Mouse (Mus musculus) hindbrain, embryonic 13.5 days (tissue): Measurements from ENCODE around the gene Brd1. TPM values are rescaled to one million over a fixed set of nuclear protein-coding genes. Genes with fewer than 3 reads are reported as not detected.

Experiments used
- ATAC-seq: fragments of 200-750 bp; cut with Nextera tagmentation; 2 replicates; pipeline ENCODE4 v1.8.0; 2017; ENCODE audit warnings: moderate TSS enrichment; ENCODE audit not compliant: low FRiP score
- H3K27ac ChIP-seq: fragments of 300-500 bp; sonication (generic); 2 replicates; pipeline ENCODE4 v1.5.1; 2015; ENCODE audit warnings: inconsistent platforms, mild to moderate bottlenecking, moderate library complexity
- H3K27me3 ChIP-seq: fragments of 300-500 bp; sonication (generic); 2 replicates; pipeline ENCODE4 v1.6.1; 2015; ENCODE audit warnings: mild to moderate bottlenecking, inconsistent platforms
- H3K36me3 ChIP-seq: fragments of 300-500 bp; sonication (generic); 2 replicates; pipeline ENCODE4 v1.6.1; 2015; ENCODE audit warnings: mild to moderate bottlenecking, inconsistent platforms
- H3K4me1 ChIP-seq: fragments of 300-500 bp; sonication (generic); replicated peaks from 2 replicates; pipeline ENCODE4 v1.6.1; 2015; ENCODE audit warnings: inconsistent platforms
- H3K4me2 ChIP-seq: fragments of 300-500 bp; sonication (generic); 2 replicates; pipeline ENCODE4 v1.6.1; 2015; ENCODE audit warnings: inconsistent platforms, mild to moderate bottlenecking, moderate library complexity
- H3K4me3 ChIP-seq: fragments of 300-500 bp; sonication (generic); 2 replicates; pipeline ENCODE4 v1.5.1; 2015; ENCODE audit warnings: mild to moderate bottlenecking, inconsistent platforms
- H3K9ac ChIP-seq: fragments of 300-500 bp; sonication (generic); 2 replicates; pipeline ENCODE4 v1.6.1; 2015; ENCODE audit warnings: mild to moderate bottlenecking, inconsistent platforms
- H3K9me3 ChIP-seq: fragments of 300-500 bp; sonication (generic); 2 replicates; pipeline ENCODE4 v1.6.1; 2016; ENCODE audit warnings: inconsistent platforms
- WGBS: fragments of 180-500 bp; shearing (Covaris S2); methylation state at CpG from one replicate; pipeline ENCODE4 v1.1.7; 2015; 5-methylcytosine and 5-hydroxymethylcytosine counted together
- polyA plus RNA-seq: library from polyadenylated mRNA; unstranded; fragments of >200 nt; fragmentation: Nextera tagmentation; extraction: Ambion mirVana; gene quantifications from 2 replicates; pipeline ENCODE4 v1.2.1, GENCODE M21; 2015

The Brd1 gene
- polyA plus RNA-seq, 1 experiment from 2014 or later, result 23.2 TPM

DNA sequence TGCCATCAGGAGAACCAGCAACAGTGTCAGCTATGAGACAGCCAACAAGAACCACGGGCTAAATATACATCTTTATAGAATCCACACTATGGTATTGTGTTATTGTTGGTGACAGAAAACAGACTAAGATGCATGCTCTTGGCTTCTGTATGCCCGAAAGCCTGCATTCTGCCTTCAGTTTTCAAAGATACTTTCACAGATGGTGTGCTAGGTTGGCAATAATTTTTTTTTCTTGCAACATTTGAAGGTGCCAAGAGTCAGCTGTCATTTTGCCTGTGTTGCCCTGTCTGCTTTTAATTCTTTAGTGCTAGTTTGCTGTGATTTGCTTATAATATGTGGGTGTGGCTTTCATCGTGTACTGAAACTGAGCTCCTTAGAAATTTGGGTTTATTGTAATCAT is 66.4 kb downstream of the Brd1 start:
- no peak overlapping the region for H3K4me2 ChIP-seq
- no peak overlapping the region for H3K4me3 ChIP-seq
- no peak overlapping the region for H3K9ac ChIP-seq
- WGBS, result 91% methylated on average over 3 of the region's 3 CpGs
- H3K9me3 ChIP-seq, result no peaks in the 10 kb centered on the region
- peaks cover 6% of the 10 kb centered on the region; the same call in 1 of the 2 replicates for H3K27me3 ChIP-seq
- H3K36me3 ChIP-seq, result no peaks in the 10 kb centered on the region
- no peak overlapping the region for H3K27ac ChIP-seq
- no peaks in the 10 kb centered on the region for H3K4me1 ChIP-seq
- no peak for ATAC-seq

DNA sequence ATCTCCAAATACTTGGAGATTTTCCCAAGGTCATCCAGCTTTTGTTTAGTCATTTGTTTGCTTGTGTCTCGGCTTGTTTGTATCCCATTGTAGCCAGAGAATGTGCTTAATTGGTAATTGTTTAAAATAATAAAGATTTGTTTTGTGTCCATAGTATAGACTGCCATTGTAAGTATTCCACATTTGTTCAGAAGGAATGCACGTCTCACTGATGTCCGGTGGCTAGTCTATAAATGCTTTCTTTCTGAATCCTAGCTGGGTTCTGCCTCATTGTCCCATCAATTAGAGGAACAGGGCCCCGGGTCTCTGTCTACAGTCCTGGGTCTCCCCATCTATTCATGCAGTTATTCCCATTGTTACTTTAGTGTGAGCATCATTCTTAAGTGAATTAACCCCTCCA is 68.2 kb downstream of the Brd1 start:
- ATAC-seq, result no peak
- peaks cover 5% of the 10 kb centered on the region for H3K4me1 ChIP-seq
- H3K27ac ChIP-seq, result no peak overlapping the region
- WGBS, result 45% methylated on average over 4 of the region's 4 CpGs
- no peak overlapping the region for H3K9ac ChIP-seq
- no peaks in the 10 kb centered on the region for H3K9me3 ChIP-seq
- no peak overlapping the region for H3K4me2 ChIP-seq
- peaks cover 9% of the 10 kb centered on the region; the same call in 1 of the 2 replicates for H3K27me3 ChIP-seq
- H3K4me3 ChIP-seq, result no peak overlapping the region
- no peaks in the 10 kb centered on the region for H3K36me3 ChIP-seq

DNA sequence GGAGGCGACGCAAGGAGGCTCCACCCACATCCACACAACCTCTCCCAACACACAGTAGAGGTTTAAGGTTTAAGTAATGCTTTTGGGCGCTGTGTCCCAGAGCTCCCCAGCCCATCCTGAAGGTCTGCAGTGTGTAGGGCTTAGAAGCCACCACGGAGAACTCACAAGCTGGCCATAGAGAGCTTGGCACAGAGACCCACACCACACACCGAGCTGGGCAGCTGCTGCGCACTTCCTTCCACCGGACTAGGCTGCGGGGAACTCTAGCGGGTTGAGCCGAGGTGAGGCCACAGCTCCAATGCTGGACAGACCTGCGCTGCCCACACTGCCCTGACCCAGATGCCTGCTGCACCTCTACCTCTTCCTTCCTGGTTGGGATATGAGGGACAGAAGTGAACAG is 71.0 kb downstream of the Brd1 start:
- Histone ChIP-seq H3K9ac (no peak overlapping the region), H3K4me2 (no peak overlapping the region), H3K4me1 (peaks cover 5% of the 10 kb centered on the region), H3K36me3 (no peaks in the 10 kb centered on the region), H3K9me3 (no peaks in the 10 kb centered on the region), H3K27ac (no peak overlapping the region), H3K4me3 (no peak overlapping the region), H3K27me3 (peaks cover 9% of the 10 kb centered on the region; the same call in 1 of the 2 replicates)
- 32% methylated on average over 11 of the region's 11 CpGs for WGBS
- no peak for ATAC-seq

DNA sequence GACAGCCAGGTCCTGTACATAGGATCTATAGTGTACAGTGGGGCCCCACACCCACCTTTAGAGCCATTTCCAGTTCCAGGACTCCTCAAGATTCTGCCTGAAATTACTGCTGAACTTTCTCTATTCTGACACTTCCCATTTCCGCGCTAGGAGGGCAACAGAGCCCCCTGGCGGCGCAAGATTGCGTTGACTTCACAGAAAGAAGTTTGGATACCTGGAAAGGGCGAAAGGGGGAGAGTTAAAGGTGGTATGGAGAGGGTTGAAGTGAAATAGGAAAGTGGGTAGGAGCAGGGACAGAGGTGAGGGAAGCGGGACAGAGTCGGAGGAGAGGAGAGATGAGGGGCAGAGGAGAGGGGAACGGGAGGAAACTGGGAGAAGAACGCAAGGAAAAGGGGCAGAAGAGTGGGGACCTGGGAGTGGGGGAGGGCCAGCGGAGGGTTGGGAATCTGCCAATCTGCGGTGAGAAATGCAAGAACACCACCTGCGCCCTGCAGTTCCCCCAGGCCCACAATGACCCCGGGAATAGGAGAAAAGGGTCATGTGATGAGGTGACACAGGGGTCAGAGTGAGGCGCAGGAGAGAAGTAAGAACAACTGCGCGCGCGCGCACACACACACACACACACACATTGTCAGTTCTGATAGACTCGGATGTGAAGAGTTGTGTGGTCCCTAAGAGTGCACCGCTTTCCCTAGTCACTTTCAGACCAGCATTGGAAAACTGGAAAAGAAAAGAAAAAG is 71.8 kb downstream of the Brd1 start:
- H3K4me1 ChIP-seq, result peaks cover 5% of the 10 kb centered on the region
- 5% methylated on average over 22 of the region's 22 CpGs for WGBS
- ATAC-seq, result no peak
- H3K27me3 ChIP-seq, result peaks cover 9% of the 10 kb centered on the region; the same call in 1 of the 2 replicates
- H3K4me3 ChIP-seq, result no peak overlapping the region
- H3K9me3 ChIP-seq, result no peaks in the 10 kb centered on the region
- H3K36me3 ChIP-seq, result no peaks in the 10 kb centered on the region
- no peak overlapping the region for H3K9ac ChIP-seq
- H3K4me2 ChIP-seq, result peak overlapping the region; percentile 30
- no peak overlapping the region for H3K27ac ChIP-seq

DNA sequence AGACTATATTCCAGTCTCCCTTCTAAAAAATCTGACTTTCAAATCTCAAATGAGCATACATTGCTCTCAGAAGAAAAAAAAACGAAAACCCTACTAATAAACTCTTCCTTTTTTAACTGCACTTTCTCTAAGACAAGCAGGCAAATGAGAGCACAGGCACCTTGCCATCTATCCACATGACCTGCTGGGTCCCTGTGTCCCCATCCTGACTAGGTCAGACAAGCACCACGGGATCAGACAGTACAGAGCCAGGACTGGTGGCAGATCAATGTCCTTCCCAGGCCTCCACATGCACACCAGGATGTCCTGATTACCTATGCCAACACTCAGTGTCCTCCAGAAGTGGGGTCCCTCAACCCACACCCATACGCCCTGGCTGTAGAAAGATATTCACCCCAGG is 72.4 kb downstream of the Brd1 start:
- Histone ChIP-seq H3K27ac (no peak overlapping the region), H3K4me1 (peaks cover 5% of the 10 kb centered on the region), H3K27me3 (peaks cover 9% of the 10 kb centered on the region; the same call in 1 of the 2 replicates), H3K4me2 (no peak overlapping the region), H3K4me3 (no peak overlapping the region), H3K9me3 (no peaks in the 10 kb centered on the region), H3K9ac (no peak overlapping the region), H3K36me3 (no peaks in the 10 kb centered on the region)
- 63% methylated on average over 3 of the region's 3 CpGs for WGBS
- no peak for ATAC-seq

DNA sequence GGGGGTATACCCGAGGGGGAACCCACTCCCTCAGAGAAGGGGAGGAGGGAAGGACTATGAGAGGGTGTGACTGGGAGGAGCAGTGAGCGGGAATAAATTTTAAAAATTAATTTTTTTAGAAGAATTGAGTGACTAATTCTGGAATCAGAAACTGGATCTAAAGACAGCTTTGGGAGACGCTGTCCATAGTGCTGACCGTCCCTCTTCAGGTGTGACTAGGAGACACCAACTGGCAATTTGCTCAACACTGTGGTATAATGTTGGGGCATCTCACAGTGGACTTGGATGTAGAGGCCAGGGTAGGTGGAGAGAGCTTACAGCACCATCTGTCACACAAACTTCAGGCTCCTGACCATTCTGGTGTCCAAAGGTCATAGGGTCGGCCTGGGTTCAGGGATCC is 82.0 kb downstream of the Brd1 start:
- WGBS, result 56% methylated on average over 5 of the region's 5 CpGs

DNA sequence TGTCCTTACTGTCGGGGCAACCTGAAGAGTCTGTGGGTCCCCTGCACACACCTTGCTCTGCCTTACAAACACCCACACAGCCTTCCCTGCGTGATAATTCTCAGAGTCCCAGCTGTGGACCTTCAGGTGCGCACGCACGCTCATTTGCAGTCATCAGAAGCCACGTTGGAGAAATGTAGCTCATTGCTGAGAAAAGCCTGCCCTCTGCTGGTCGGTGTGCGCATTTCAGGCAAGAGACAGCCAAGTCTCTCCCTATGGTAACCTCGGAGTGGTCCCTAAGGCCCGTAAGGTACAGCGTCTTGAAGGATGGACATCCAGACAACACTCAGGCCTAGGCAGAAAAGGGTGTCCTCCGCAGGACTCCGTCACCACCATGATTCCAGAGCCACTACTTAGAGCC is 83.0 kb downstream of the Brd1 start:
- peaks cover 4% of the 10 kb centered on the region for H3K4me1 ChIP-seq
- no peaks in the 10 kb centered on the region for H3K36me3 ChIP-seq
- no peak overlapping the region for H3K9ac ChIP-seq
- no peak overlapping the region for H3K4me2 ChIP-seq
- 0 out of 2 replicates have a peak, but pooled peaks cover 14% of the 10 kb centered on the region for H3K27me3 ChIP-seq
- peak; percentile 52; the same call in 1 of the 2 replicates for ATAC-seq
- no peak overlapping the region for H3K27ac ChIP-seq
- H3K4me3 ChIP-seq, result no peak overlapping the region
- 20% methylated on average over 13 of the region's 13 CpGs for WGBS
- H3K9me3 ChIP-seq, result no peaks in the 10 kb centered on the region

More for the DNA sequence above, 82.0 kb downstream of the Brd1 start:
- Histone ChIP-seq H3K9me3 (no peaks in the 10 kb centered on the region), H3K36me3 (no peaks in the 10 kb centered on the region), H3K27ac (no peak overlapping the region), H3K4me1 (peaks cover 4% of the 10 kb centered on the region), H3K4me2 (no peak overlapping the region), H3K27me3 (0 out of 2 replicates have a peak, but pooled peaks cover 14% of the 10 kb centered on the region), H3K4me3 (no peak overlapping the region), H3K9ac (no peak overlapping the region)
- no peak for ATAC-seq

Other genes starting within 250 kb of the Brd1 start
- not detected in 2 replicates for gene Zdhhc25, start 133.9 kb downstream of the Brd1 start, polyA plus RNA-seq
- 22.3 and 22.8 TPM in 2 replicates for gene Zbed4, start 17.4 kb upstream of the Brd1 start, polyA plus RNA-seq
- gene Alg12, start 85.1 kb upstream of the Brd1 start, polyA plus RNA-seq, result 8.1 and 8.7 TPM in 2 replicates
- gene Creld2, start 85.4 kb upstream of the Brd1 start, polyA plus RNA-seq, result 57.1 and 60.0 TPM in 2 replicates
- 45.6 and 47.2 TPM in 2 replicates for gene Pim3, start 128.0 kb upstream of the Brd1 start, polyA plus RNA-seq
- gene Ttll8, start 220.2 kb upstream of the Brd1 start, polyA plus RNA-seq, result not detected in 2 replicates
- 8.2 and 11.8 TPM in 2 replicates for gene Mlc1, start 244.8 kb upstream of the Brd1 start, polyA plus RNA-seq
- not detected in 2 replicates for gene Mov10l1, start 248.7 kb upstream of the Brd1 start, polyA plus RNA-seq